Mouse (Mus musculus) stomach, embryonic 16.5 days (tissue): ENCODE measurements around the gene Cdh13. TPM values are rescaled to one million over a fixed set of nuclear protein-coding genes. Genes with fewer than 3 reads are reported as not detected.
A peak's percentile ranks its signal among the peaks of the same experiment; 100 is the strongest.

Experiments used
- ATAC-seq: fragments of 200-750 bp; cut with Nextera tagmentation; 2 replicates; pipeline ENCODE4 v1.8.0; 2017; ENCODE audit warnings: moderate number of reproducible peaks, moderate TSS enrichment; ENCODE audit not compliant: insufficient read depth, low FRiP score
- H3K27ac ChIP-seq: fragments of 300-500 bp; sonication (generic); 2 replicates; pipeline ENCODE4 v1.5.1; 2014; ENCODE audit warnings: low read length
- H3K27me3 ChIP-seq: fragments of 300-500 bp; sonication (generic); 2 replicates; pipeline ENCODE4 v1.6.1; 2014; ENCODE audit warnings: low read length, control low read depth, mixed read lengths; ENCODE audit not compliant: control insufficient read depth, insufficient read depth
- H3K36me3 ChIP-seq: fragments of 300-500 bp; sonication (generic); 2 replicates; pipeline ENCODE4 v1.6.1; 2014; ENCODE audit warnings: low read length; ENCODE audit not compliant: control insufficient read depth, insufficient read depth
- H3K4me1 ChIP-seq: fragments of 300-500 bp; sonication (generic); 2 replicates; pipeline ENCODE4 v1.6.1; 2014; ENCODE audit warnings: low read length, control low read depth, mixed read lengths; ENCODE audit not compliant: control insufficient read depth, insufficient read depth
- H3K4me2 ChIP-seq: fragments of 300-500 bp; sonication (generic); 2 replicates; pipeline ENCODE4 v1.6.1; 2014; ENCODE audit warnings: low read depth, low read length, mixed read lengths
- H3K4me3 ChIP-seq: fragments of 300-500 bp; sonication (generic); replicated peaks from 2 replicates; pipeline ENCODE4 v1.5.1; 2014; ENCODE audit warnings: mild to moderate bottlenecking, low read length
- H3K9ac ChIP-seq: fragments of 300-500 bp; sonication (generic); 2 replicates; pipeline ENCODE4 v1.6.1; 2014; ENCODE audit warnings: low read length
- H3K9me3 ChIP-seq: fragments of 300-500 bp; sonication (generic); replicated peaks from 2 replicates; pipeline ENCODE4 v1.6.1; 2016; ENCODE audit warnings: low read length, control low read depth; ENCODE audit not compliant: control insufficient read depth
- WGBS: fragments of 180-500 bp; shearing (Covaris S2); extraction: QIAGEN DNeasy Blood & Tissue Kit; methylation state at CpG from one replicate; pipeline ENCODE4 v1.1.7; 2014; 5-methylcytosine and 5-hydroxymethylcytosine counted together
- polyA plus RNA-seq: library from polyadenylated mRNA; unstranded; fragments of >200 nt; fragmentation: Nextera tagmentation; extraction: Ambion mirVana; gene quantifications from 2 replicates; pipeline ENCODE4 v1.2.1, GENCODE M21; 2015

The Cdh13 gene
- polyA plus RNA-seq, 1 experiment from 2014 or later, result 19.9 TPM

DNA sequence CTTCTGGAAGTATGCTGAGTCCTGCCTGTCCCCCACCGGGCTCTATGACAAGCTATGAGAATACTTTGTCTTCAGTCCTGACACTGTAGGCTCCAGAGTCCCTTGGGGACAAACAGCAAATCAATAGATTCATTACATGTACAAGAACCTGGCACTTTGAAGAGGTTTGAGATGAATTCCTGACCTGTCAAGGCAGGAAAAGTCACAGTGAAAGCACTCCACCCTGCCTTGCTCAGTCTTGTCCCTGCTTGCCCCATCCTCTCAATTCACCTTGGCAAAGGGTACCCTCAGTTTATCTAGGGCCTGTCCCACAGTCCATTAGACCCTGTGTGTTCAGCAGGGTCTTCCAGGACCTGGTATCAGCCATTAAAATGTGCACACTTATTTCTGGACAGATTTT lies 11.0 kb upstream of the Cdh13 start:
- 69% methylated on average over 1 of the region's 1 CpGs for WGBS
- Histone ChIP-seq H3K27me3 (no peaks in the 10 kb centered on the region), H3K9me3 (no peaks in the 10 kb centered on the region), H3K36me3 (no peaks in the 10 kb centered on the region), H3K27ac (no peak overlapping the region), H3K4me1 (peaks cover 8% of the 10 kb centered on the region; the same call in 1 of the 2 replicates), H3K9ac (no peak overlapping the region), H3K4me2 (no peak overlapping the region), H3K4me3 (no peak overlapping the region)
- no peak for ATAC-seq

DNA sequence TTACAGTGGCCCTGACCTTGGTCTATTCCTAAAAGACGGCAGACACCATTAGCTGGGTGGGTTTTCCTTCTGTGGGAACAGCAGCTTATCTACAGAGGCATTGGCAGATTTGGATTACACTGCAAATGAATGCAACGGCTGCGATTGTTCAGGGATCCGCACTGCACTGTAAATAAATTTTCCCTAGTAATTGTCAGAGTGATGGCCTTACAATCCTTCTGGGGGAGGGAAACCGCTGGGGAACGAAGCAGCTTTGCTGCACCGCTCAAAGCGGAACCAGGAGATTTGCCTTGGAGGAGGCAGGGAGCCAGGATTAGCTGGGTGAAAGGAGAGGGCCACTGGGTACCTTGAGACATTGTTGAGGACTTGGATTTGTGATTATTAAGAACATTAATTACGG lies 9.3 kb upstream of the Cdh13 start:
- no peak overlapping the region for H3K4me3 ChIP-seq
- H3K27ac ChIP-seq, result no peak overlapping the region
- H3K9ac ChIP-seq, result no peak overlapping the region
- H3K4me1 ChIP-seq, result peaks cover 8% of the 10 kb centered on the region; the same call in 1 of the 2 replicates
- ATAC-seq, result no peak
- H3K36me3 ChIP-seq, result no peaks in the 10 kb centered on the region
- H3K4me2 ChIP-seq, result no peak overlapping the region
- no peaks in the 10 kb centered on the region for H3K9me3 ChIP-seq
- 64% methylated on average over 9 of the region's 9 CpGs for WGBS
- no peaks in the 10 kb centered on the region for H3K27me3 ChIP-seq

DNA sequence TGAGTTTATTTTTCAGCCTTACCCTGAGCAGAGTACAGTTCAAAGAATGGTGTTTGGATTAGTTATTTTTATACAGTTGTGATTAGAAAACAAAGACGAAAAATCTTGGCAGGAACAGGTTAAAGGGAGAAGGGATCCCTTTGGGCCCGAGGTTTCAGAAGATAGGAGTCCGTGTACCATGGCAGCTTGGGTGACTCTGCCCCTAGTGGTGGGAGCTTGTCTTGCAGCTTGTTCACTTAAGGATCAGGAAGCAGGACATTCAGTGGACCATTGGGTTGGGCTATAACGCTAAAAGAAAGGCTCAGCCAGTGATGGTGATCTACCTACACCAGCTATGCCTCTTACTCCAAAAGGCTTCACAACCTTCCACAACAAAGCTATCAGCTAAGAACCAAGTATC lies 8.8 kb upstream of the Cdh13 start:
- H3K4me3 ChIP-seq, result no peak overlapping the region
- 11% methylated on average over 4 of the region's 4 CpGs for WGBS
- H3K9me3 ChIP-seq, result no peaks in the 10 kb centered on the region
- no peak for ATAC-seq
- H3K4me1 ChIP-seq, result peaks cover 8% of the 10 kb centered on the region; the same call in 1 of the 2 replicates
- H3K4me2 ChIP-seq, result no peak overlapping the region
- H3K36me3 ChIP-seq, result no peaks in the 10 kb centered on the region
- no peak overlapping the region for H3K9ac ChIP-seq
- H3K27me3 ChIP-seq, result no peaks in the 10 kb centered on the region
- H3K27ac ChIP-seq, result no peak overlapping the region

DNA sequence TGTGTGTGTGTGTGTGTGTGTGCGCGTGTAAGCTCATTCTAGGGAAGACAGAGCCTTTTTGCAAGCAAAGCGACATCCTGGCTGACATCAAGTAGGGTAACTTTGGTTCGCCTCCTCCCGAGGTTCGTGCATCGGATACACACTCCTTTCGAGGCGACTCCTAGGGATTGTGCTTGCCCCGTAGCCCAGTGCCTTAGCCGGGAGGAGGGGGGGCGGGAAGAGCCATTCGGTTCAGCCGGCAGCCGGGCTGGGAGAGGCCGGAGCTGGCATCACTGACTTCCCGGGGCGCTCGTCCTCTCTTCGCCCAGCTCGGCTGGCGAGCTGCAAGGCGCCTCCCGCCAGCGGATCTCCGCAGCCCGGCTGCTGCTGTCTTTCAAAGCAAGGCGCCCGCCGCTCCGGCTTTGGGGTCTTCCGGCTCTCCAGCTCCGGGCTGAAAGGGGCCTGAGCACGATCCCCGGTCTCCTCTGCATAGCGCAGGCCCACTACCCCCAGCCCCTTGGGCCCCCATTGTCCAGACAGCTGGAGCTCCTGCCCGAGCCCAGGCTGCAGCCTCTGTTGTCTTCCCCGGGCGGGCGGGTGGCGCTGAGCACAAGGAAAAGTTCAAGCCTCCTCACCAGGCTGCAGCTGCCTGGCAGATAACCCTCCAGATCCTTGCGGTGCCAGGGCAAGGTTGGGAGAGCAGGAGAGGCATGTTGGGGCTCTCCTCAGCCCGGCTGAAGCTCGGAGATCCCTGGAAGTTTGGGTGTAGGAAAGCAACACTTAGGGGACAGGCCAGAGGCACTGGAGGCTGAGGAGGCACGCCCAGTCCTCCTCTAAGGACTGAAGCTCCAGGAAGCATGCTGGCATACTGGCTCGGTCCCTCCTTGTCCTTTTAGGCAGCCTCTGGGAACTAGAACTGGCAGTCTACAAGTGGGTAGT lies 838 bp downstream of the Cdh13 start:
- ATAC-seq, result peak; percentile 4; the same call in 1 of the 2 replicates
- peaks cover 14% of the 10 kb centered on the region; the same call in 1 of the 2 replicates for H3K27me3 ChIP-seq
- H3K4me1 ChIP-seq, result 0 out of 2 replicates have a peak, but pooled peaks cover 7% of the 10 kb centered on the region
- H3K36me3 ChIP-seq, result no peaks in the 10 kb centered on the region
- no peaks in the 10 kb centered on the region for H3K9me3 ChIP-seq
- peak overlapping the region; percentile 82 for H3K9ac ChIP-seq
- H3K4me3 ChIP-seq, result peak overlapping the region; percentile 57
- WGBS, result 2% methylated on average over 46 of the region's 46 CpGs
- peak overlapping the region; percentile 88 for H3K4me2 ChIP-seq
- H3K27ac ChIP-seq, result peak overlapping the region; percentile 91

DNA sequence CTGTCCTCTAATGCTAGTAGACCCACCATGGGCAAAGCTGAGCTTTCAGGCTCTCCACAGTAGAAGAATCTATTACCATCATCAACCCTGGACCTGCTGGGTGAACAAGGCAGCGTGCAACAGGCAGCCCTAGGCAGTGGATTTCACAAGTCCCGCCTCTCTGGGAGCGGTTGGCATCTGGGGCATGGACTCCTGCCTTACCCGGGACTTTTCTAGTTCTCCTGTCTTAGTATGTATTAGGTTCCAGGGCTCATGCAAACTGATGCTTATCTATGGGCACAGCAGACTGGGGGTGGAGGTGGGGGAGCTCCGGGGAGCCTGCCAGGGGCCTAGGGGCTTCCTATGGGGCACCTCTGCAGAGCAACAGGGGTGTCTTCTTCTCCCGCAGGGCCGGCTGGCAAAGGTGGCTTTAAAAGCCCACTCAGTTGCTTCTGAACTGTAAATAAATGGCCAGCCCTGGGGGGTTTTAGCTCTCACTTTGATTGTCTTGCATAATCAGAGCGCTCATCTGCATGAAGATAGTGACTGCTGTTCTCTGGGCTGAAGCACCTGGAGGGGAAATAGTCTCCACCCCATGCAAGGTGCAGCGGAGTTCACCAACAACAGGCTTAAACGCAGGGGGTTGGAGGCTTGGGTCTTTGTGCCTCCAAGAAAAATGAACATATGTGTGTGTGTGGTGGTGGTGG lies 2.2 kb downstream of the Cdh13 start:
- Histone ChIP-seq H3K9me3 (no peaks in the 10 kb centered on the region), H3K27me3 (peaks cover 14% of the 10 kb centered on the region; the same call in 1 of the 2 replicates), H3K4me1 (peaks cover 11% of the 10 kb centered on the region; the same call in 1 of the 2 replicates), H3K4me2 (peak overlapping the region; percentile 88), H3K9ac (peak overlapping the region; percentile 82), H3K36me3 (no peaks in the 10 kb centered on the region), H3K4me3 (peak overlapping the region; percentile 57), H3K27ac (peak overlapping the region; percentile 91)
- peak; percentile 28; the same call in 1 of the 2 replicates for ATAC-seq
- 26% methylated on average over 10 of the region's 10 CpGs for WGBS

DNA sequence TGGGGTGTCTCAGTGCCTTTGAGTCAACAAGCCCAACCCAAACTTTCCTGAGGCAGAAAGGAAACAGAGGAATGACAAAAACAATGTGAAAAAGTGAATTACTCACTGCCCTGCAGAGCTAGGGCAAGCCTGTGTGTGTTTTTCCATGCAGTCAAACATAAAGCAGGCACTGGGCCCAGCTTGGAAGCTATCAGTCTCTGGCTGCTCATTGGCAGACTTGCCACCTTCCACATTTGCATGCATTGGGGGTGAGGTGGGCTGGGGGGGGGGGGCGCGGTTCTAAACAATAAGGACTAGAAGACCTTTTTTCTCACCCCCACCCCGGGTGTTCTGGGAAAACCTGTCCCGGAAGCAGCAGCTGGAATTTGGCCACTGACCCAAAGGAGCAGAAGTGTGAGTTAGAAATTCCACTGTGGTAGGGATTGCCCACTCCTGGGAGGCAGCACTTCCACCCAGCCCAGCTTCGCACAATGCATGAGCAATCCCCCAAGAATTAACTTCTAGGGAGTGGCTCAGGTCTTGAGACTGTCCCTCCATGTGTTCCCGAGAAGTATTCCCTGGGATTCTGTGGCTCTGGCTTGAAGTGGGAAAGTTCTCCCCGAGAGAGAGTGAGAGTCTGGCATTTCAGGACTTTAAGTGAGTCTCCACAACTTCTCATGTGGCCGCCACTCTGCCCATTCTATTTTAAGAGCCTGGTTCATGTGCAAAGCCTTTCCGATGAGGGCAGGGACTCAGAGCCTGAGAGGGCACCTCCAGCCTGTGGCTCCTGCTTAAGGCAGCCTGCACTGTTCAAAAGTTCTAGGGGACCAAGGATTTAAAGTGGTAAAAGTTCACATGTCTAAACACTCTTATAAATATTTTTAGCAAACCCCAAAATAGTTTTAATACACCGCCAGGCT lies 3.0 kb downstream of the Cdh13 start:
- Histone ChIP-seq H3K4me2 (no peak overlapping the region; the same call in 1 of the 2 replicates), H3K27me3 (peaks cover 14% of the 10 kb centered on the region; the same call in 1 of the 2 replicates), H3K27ac (peak overlapping the region; percentile 91), H3K4me3 (no peak overlapping the region), H3K36me3 (no peaks in the 10 kb centered on the region), H3K9me3 (no peaks in the 10 kb centered on the region), H3K4me1 (peaks cover 11% of the 10 kb centered on the region; the same call in 1 of the 2 replicates), H3K9ac (no peak overlapping the region; the same call in 1 of the 2 replicates)
- WGBS, result 26% methylated on average over 10 of the region's 10 CpGs
- ATAC-seq, result peak; percentile 50; the same call in 1 of the 2 replicates

DNA sequence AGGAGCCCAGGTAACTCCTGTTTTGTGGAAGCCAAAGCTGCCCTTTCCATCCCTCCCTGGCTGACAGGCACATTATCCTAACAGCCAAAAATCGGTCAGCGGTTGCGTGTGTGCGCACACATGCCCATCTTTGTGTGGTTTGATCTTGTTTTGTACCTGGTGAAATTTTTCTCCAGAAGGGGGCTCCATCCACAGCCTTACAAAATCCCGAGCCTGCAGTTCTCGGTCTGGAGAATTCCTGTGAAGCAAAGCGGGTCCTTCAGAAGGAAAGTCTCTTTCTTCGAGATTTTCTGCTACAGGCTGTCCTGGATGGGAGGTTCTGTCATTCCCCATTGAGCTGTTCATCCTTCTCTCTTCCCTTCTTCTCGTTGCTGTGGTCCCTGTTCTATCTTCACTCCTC lies 4.0 kb downstream of the Cdh13 start:
- no peak overlapping the region for H3K4me3 ChIP-seq
- H3K27ac ChIP-seq, result peak overlapping the region; percentile 81; the same call in 1 of the 2 replicates
- H3K9ac ChIP-seq, result no peak overlapping the region
- WGBS, result 36% methylated on average over 9 of the region's 9 CpGs
- no peak overlapping the region for H3K4me2 ChIP-seq
- no peaks in the 10 kb centered on the region for H3K36me3 ChIP-seq
- no peak for ATAC-seq
- peaks cover 14% of the 10 kb centered on the region; the same call in 1 of the 2 replicates for H3K27me3 ChIP-seq
- H3K9me3 ChIP-seq, result no peaks in the 10 kb centered on the region
- peaks cover 11% of the 10 kb centered on the region; the same call in 1 of the 2 replicates for H3K4me1 ChIP-seq

DNA sequence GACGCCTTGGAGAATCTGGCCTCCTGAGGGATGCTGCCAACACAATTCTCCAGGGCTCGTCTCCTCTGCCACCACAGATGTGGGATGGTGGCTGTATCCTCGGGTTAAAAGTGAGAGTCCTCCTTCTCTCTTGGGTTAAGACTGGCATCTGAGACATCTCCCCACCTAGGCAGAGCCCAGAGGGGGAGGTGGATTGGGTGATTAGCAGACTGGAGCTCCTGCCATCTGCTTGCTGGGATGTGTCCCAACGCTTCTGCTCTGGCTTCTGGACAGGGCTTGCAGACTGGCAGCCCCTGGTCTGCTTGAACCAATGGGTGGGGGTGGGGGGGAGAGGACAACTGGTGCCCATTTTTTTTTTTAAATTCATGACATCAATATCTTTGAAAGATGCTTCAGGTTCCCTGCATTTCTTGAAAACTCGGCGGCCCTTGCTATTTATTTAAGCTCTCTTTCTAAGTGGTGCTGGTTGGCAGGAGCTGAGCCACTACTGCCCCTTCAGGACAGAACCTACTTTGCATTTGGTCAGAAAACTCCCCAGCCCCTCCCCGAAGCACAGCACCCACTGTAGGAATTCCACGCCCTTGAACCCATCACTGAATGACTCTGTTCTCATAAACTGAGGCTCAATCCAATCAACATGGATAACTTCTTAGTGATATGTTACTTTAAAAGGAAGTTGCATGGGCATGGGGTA lies 4.9 kb downstream of the Cdh13 start:
- H3K4me3 ChIP-seq, result no peak overlapping the region
- H3K9ac ChIP-seq, result no peak overlapping the region
- H3K4me1 ChIP-seq, result peaks cover 11% of the 10 kb centered on the region; the same call in 1 of the 2 replicates
- no peaks in the 10 kb centered on the region for H3K36me3 ChIP-seq
- no peak for ATAC-seq
- H3K27me3 ChIP-seq, result peaks cover 14% of the 10 kb centered on the region; the same call in 1 of the 2 replicates
- no peak overlapping the region; the same call in 1 of the 2 replicates for H3K27ac ChIP-seq
- 63% methylated on average over 8 of the region's 8 CpGs for WGBS
- H3K4me2 ChIP-seq, result no peak overlapping the region
- no peaks in the 10 kb centered on the region for H3K9me3 ChIP-seq
